Mouse (Mus musculus): ENCODE measurements around the gene Epb41l2. TPM values are rescaled to one million over a fixed set of nuclear protein-coding genes. Genes with fewer than 3 reads are reported as not detected.

The Epb41l2 gene
- total and polyA plus RNA-seq, 2 experiments from 2014 or later, result 21.6 to 50.1 TPM

DNA sequence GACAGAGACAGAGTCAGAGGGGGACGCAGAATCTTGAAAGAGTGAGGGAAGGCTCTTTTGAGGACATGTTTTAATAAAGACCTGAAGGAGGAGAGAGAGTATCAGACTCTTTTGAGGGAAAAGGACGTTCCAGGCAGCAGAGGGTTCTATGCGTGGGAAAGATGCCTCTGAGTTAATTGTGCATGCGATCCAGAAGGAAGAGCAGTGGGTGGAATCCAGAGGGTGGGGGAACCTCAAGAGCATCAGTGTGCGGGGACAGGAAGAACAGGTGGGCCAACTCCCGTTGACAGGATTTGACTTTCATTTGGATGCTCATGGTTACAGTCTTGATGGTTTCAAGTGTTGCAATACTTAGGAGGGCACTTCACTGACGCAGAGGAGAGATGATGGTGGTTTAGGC lies 29.5 kb upstream of the Epb41l2 start:
- DNase-seq (ENCODE audit: low spot score) (no peak), ATAC-seq (ENCODE audit: insufficient read depth, low read depth) (no peak)
- no peak overlapping the region for H3K4me2 ChIP-seq (ENCODE audit: low read depth, low read length)
- no peak overlapping the region for H3K4me3 ChIP-seq (ENCODE audit: low read depth, low read length)
- TF ChIP-seq EP300 (IDR thresholded peaks at IDR 0.05; ENCODE audit: low read depth) (no peak), CTCF (IDR thresholded peaks at IDR 0.05; ENCODE audit: low read depth) (no peak)
- H3K4me1 ChIP-seq (ENCODE audit: control insufficient read depth, insufficient read depth), result peaks cover 6% of the 10 kb centered on the region; the same call in 1 of the 2 replicates
- no peaks in the 10 kb centered on the region for H3K27me3 ChIP-seq (ENCODE audit: control insufficient read depth, insufficient read depth, low read length)
- WGBS, result 82% methylated on average over 7 of the region's 7 CpGs
- no peaks in the 10 kb centered on the region for H3K36me3 ChIP-seq (replicated peaks; ENCODE audit: control insufficient read depth, insufficient read depth, low read length)
- H3K27ac ChIP-seq (ENCODE audit: low read depth), result no peak overlapping the region
- no peak overlapping the region for H3K9ac ChIP-seq (replicated peaks; ENCODE audit: low read depth, low read length)
- H3K9me3 ChIP-seq (replicated peaks; ENCODE audit: control insufficient read depth, low read length), result no peaks in the 10 kb centered on the region

DNA sequence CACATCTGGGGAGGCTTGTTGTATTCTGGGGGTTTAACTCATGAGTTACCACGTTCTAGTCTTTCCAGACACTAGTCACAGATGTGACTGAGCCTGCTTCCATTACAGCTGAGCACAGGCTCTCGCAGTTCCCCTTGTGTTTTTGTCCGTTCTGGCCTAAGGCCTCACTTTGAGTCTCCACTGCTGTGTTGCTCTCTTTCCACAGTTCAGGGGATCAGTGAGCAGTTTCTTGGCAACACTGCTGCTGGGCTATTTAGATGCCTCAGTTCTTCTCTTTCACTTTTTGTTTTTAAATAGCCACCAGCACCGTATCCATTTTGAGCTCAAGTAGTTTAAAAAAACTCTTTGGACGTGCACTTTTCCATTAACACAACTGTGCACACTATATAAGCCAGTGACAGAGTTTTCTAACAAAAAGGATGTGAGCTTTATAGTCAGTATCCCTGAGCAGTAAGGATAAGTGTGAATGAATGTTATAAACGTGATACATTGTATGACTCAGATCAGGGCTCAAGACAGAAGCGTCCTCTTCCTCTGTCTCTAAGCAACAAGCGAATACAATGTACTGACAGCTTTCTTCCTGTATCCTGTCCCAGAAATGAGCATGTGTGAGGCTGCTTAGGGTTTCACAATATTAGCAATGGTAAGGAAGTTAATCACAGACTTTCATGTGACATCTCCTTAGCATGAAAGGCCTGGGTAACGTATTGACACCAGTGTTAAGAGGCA lies 28.1 kb upstream of the Epb41l2 start:
- Histone ChIP-seq H3K27ac (ENCODE audit: low read depth) (peak overlapping the region; percentile 46; the same call in 1 of the 2 replicates), H3K9me3 (replicated peaks; ENCODE audit: control insufficient read depth, low read length) (no peaks in the 10 kb centered on the region), H3K36me3 (replicated peaks; ENCODE audit: control insufficient read depth, insufficient read depth, low read length) (no peaks in the 10 kb centered on the region), H3K27me3 (ENCODE audit: control insufficient read depth, insufficient read depth, low read length) (no peaks in the 10 kb centered on the region), H3K9ac (replicated peaks; ENCODE audit: low read depth, low read length) (no peak overlapping the region; the same call in 1 of the 2 replicates), H3K4me3 (ENCODE audit: low read depth, low read length) (no peak overlapping the region), H3K4me1 (ENCODE audit: control insufficient read depth, insufficient read depth) (peaks cover 6% of the 10 kb centered on the region; the same call in 1 of the 2 replicates), H3K4me2 (ENCODE audit: low read depth, low read length) (peak overlapping the region; percentile 26; the same call in 1 of the 2 replicates)
- DNase-seq (ENCODE audit: low spot score) (peak; percentile 70), ATAC-seq (ENCODE audit: insufficient read depth, low read depth) (peak; percentile 78)
- WGBS, result 47% methylated on average over 9 of the region's 9 CpGs
- TF ChIP-seq EP300 (IDR thresholded peaks at IDR 0.05; ENCODE audit: low read depth) (no peak), CTCF (IDR thresholded peaks at IDR 0.05; ENCODE audit: low read depth) (no peak)

DNA sequence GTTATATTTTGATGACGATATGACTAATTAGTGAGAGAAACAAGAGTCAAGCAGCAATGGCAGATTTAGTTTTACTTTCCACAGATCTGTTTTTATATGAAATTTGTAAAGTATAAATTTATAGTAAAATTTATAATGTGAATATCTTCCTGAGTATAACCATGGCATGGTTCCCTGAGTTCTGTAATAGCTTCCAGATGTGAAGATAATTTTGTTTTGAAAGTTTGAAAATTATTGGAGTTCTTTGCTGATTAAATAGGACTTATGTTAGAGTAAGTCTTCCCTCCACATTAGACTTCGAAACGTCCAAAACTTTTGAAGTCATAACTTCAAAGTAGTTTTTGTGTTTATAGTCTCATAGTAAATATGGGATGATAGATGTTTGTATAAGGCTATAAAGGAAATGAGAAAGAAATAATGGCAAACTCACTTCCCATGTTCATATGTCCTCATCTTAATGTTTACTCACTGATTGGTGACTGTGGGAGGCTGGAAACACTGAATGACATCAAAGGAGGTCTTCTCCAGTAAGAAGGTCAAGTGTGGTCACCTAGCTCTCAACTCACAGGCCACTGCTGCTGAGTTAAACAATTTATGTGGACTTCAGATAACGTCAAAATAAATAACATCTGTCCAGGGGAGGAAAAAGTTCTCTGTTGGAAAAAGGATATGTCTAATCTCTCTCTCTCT lies 26.1 kb upstream of the Epb41l2 start:
- H3K36me3 ChIP-seq (replicated peaks; ENCODE audit: control insufficient read depth, insufficient read depth, low read length), result no peaks in the 10 kb centered on the region
- WGBS, result 77% methylated on average over 4 of the region's 4 CpGs
- no peak overlapping the region for H3K4me3 ChIP-seq (ENCODE audit: low read depth, low read length)
- no peak for DNase-seq (ENCODE audit: low spot score)
- H3K9ac ChIP-seq (replicated peaks; ENCODE audit: low read depth, low read length), result no peak overlapping the region
- no peak overlapping the region for H3K4me2 ChIP-seq (ENCODE audit: low read depth, low read length)
- TF ChIP-seq CTCF (IDR thresholded peaks at IDR 0.05; ENCODE audit: low read depth), result no peak
- no peak for TF ChIP-seq EP300 (IDR thresholded peaks at IDR 0.05; ENCODE audit: low read depth)
- no peaks in the 10 kb centered on the region for H3K9me3 ChIP-seq (replicated peaks; ENCODE audit: control insufficient read depth, low read length)
- no peak for ATAC-seq (ENCODE audit: insufficient read depth, low read depth)
- no peak overlapping the region for H3K27ac ChIP-seq (ENCODE audit: low read depth)
- H3K27me3 ChIP-seq (ENCODE audit: control insufficient read depth, insufficient read depth, low read length), result no peaks in the 10 kb centered on the region
- H3K4me1 ChIP-seq (ENCODE audit: control insufficient read depth, insufficient read depth), result peaks cover 6% of the 10 kb centered on the region; the same call in 1 of the 2 replicates

DNA sequence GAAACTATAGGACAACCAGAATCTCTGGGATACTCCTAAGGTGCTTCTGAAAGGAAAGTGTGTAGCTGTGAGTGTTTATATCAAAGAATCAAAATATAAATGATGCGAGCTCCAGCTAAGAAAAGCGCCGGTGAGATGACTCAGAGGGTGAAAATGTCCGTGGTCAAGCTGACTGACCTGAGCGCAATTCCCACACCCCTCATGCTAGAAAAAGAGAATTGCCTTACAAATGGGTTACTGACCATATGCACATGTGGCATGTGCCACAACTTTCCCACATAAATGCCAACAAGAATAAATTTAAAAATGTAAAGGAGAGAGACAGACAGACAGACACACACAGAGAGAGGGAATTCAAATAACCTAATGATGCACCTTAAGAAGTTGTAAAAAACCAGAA lies 18.9 kb upstream of the Epb41l2 start:
- 88% methylated on average over 5 of the region's 5 CpGs for WGBS
- Histone ChIP-seq H3K27me3 (ENCODE audit: control insufficient read depth, insufficient read depth, low read length) (no peaks in the 10 kb centered on the region), H3K36me3 (replicated peaks; ENCODE audit: control insufficient read depth, insufficient read depth, low read length) (no peaks in the 10 kb centered on the region), H3K4me2 (ENCODE audit: low read depth, low read length) (no peak overlapping the region), H3K27ac (ENCODE audit: low read depth) (no peak overlapping the region), H3K9me3 (replicated peaks; ENCODE audit: control insufficient read depth, low read length) (no peaks in the 10 kb centered on the region), H3K4me1 (ENCODE audit: control insufficient read depth, insufficient read depth) (no peaks in the 10 kb centered on the region), H3K9ac (replicated peaks; ENCODE audit: low read depth, low read length) (no peak overlapping the region), H3K4me3 (ENCODE audit: low read depth, low read length) (no peak overlapping the region)
- DNase-seq (ENCODE audit: low spot score), result no peak
- TF ChIP-seq CTCF (IDR thresholded peaks at IDR 0.05; ENCODE audit: low read depth) (no peak), EP300 (IDR thresholded peaks at IDR 0.05; ENCODE audit: low read depth) (no peak)
- ATAC-seq (ENCODE audit: insufficient read depth, low read depth), result no peak

DNA sequence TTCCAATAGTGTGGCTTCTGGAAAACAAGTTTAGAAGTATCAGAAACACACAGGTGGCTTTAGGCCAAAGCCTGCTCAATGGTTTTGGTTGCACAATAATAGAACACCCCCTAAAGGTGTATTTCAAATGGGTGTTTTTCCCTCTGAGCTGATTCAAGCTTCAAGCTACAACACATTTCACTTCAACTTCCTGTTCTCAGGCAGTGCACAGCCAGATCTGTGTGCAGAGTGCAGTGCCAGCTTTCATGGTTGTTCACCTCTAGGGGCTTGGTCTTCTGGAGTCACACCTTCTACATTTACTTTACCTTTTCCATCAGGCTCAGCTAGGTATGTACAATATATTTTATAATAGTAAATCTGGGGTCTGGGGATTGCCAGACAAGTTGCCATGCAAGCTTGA lies 16.8 kb upstream of the Epb41l2 start:
- TF ChIP-seq CTCF (IDR thresholded peaks at IDR 0.05; ENCODE audit: low read depth) (no peak), EP300 (IDR thresholded peaks at IDR 0.05; ENCODE audit: low read depth) (no peak)
- no peak overlapping the region for H3K4me2 ChIP-seq (ENCODE audit: low read depth, low read length)
- no peaks in the 10 kb centered on the region for H3K9me3 ChIP-seq (replicated peaks; ENCODE audit: control insufficient read depth, low read length)

More for the DNA sequence above, 16.8 kb upstream of the Epb41l2 start:
- ATAC-seq (ENCODE audit: insufficient read depth, low read depth), result no peak
- no peak overlapping the region for H3K4me3 ChIP-seq (ENCODE audit: low read depth, low read length)
- no peaks in the 10 kb centered on the region for H3K4me1 ChIP-seq (ENCODE audit: control insufficient read depth, insufficient read depth)
- no peak overlapping the region for H3K9ac ChIP-seq (replicated peaks; ENCODE audit: low read depth, low read length)
- no peaks in the 10 kb centered on the region for H3K27me3 ChIP-seq (ENCODE audit: control insufficient read depth, insufficient read depth, low read length)
- H3K36me3 ChIP-seq (replicated peaks; ENCODE audit: control insufficient read depth, insufficient read depth, low read length), result no peaks in the 10 kb centered on the region
- H3K27ac ChIP-seq (ENCODE audit: low read depth), result no peak overlapping the region
- DNase-seq (ENCODE audit: low spot score), result no peak
